Mouse (Mus musculus) thymus, postnatal 10 days (tissue): ENCODE data around the gene Gm49391.
"Not testable (repeated sequence)": the region's sequence is repeated elsewhere in the genome, so short reads cannot be mapped to it uniquely, and the experiment has no call there.

Experiments used
- DNase-seq, 2 experiments: peaks; one replicate each; pipeline ENCODE4 v3.0.0; 2021; ENCODE audit warnings: low spot score in 2 of 2

The Gm49391 gene

DNA sequence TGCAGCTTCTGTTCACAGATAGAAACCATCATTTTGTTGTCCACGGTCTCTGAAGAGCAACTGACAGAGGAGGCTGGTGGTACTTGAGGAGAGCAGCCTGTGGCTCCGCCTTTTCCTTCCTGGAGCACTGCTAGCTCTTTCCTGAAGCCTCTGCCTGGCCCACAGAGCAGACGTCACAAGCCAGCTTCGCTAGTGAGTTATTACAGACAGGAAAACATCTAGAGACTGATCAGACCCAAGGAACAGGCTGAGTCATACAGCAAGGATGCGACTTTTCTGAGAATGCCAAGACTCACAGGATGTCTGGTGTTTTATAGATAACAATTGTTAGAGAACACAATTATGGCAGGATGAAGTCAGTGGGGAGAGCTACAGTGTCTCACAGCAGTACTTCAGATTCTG is at the start of gene Gm49391, which contains the start of gene Ctla2a:
Gene Gm49391, minus strand, starts transcription at position 72 of the 402 bp plus-strand sequence.
Gene Ctla2a, minus strand, starts transcription at position 126 of the 402 bp plus-strand sequence.
- DNase-seq, result no peak

DNA sequence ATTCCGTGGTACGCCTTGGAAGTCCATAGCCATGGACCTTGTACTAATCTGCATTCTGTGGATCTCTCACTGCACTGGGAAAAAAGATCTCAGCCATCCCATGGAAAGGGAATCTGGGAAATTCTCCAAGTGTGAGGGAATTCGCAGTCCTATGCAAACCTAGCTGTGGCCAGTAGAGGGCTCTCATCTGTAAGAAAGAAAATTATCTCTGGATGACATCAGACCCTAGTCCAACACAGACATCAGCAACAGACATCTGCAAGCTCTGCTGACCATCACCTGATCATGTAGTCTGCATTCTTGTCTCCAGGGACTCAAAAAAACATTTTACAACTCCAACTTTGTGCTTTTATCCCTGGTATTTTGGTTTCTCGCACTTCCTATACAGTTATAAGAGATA is 35.9 kb upstream of the Gm49391 start:
- not testable (repeated sequence) for DNase-seq

DNA sequence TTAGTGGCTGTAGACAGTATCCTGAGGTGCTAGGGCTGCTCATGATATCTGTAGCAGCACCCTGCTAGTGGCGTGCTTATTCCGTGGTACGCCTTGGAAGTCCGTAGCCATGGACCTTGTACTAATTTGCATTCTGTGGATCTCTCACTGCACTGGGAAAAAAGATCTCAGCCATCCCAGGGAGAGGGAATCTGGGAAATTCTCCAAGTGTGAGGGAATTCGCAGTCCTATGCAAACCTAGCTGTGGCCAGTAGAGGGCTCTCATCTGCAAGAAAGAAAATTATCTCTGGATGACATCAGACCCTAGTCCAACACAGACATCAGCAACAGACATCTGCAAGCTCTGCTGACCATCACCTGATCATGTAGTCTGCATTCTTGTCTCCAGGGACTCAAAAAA is 27.6 kb upstream of the Gm49391 start:
- DNase-seq, result not testable (repeated sequence)

DNA sequence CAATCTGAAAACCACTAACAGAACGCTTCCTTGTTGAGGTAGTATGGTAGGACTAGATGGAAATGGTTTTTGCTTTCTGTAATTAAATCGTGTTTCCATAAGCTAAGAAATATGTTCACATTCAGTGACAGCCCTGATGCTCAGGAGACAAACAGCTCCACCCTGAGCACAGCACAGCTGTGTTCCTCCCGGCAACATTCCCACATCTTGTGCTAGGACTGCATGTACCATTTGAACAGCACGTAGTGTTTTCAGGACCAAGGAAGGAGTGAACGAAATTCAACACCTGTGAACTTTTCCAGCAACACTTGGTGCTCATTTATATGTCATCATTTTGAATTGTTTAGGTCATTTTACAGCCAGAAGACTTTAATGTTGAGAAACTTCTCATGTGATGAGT is 25.3 kb upstream of the Gm49391 start:
- DNase-seq, result no peak

DNA sequence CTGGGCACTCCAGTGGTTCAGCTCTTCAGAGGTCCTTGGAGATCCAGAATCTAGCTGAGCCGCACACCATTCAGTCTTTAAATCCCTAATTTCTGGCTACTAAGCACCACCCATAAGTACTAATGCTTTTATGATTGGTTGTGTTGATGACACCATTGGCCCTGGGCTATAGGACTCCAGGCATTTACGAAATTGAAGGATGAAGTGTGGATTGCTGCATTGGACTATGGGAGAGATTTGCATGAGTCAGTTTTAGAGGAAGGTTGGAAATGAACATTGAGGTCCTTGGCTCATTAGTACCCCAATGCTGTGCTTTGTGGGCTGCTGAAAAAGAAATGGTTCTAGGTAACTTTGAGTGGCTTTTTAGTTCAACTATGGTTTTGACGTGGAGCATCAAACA is 5.5 kb upstream of the Gm49391 start, which contains the start of gene Tpbpa:
Gene Tpbpa, minus strand, starts transcription at position 101 of the 400 bp plus-strand sequence.
- not testable (repeated sequence) for DNase-seq

DNA sequence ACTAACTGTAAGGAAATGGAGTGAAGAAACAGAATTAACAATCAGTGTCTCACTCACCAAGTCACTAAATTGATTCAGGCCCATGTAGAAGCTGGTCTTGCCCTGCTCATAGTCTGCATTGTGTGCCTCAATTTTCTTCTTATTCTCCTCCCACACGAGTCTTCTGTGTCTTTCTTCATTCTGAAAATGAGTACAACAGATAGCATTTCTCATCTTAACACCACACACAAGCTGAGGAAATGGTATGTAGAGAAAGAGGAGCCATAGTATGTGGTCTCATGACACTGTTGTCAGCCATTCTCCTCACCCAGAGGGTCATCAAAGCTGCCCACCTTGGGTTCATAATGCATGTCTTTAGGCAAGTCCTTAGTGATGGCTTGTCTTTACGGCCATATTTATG is 881 bp downstream of the Gm49391 start, which contains the start of gene Gm49393:
Gene Gm49393, minus strand, starts transcription at position 101 of the 400 bp plus-strand sequence.
- not testable (repeated sequence) for DNase-seq

DNA sequence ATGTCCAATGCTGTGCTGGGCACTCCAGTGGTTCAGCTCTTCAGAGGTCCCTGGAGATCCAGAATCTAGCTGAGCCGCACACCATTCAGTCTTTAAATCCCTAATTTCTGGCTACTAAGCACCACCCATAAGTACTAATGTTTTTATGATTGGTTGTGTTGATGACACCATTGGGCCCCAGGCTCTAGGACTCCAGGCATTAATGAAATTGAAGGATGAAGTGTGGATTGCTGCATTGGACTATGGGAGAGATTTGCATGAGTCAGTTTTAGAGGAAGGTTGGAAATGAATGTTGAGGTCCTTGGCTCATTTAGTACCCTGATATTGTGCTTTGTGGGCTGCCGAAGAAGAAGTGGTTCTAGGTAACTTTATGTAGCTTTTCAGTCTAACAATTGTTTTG is 31.6 kb downstream of the Gm49391 start, which contains the start of gene Tpbpb:
Gene Tpbpb, minus strand, starts transcription at position 101 of the 400 bp plus-strand sequence.
- DNase-seq, result not testable (repeated sequence)

DNA sequence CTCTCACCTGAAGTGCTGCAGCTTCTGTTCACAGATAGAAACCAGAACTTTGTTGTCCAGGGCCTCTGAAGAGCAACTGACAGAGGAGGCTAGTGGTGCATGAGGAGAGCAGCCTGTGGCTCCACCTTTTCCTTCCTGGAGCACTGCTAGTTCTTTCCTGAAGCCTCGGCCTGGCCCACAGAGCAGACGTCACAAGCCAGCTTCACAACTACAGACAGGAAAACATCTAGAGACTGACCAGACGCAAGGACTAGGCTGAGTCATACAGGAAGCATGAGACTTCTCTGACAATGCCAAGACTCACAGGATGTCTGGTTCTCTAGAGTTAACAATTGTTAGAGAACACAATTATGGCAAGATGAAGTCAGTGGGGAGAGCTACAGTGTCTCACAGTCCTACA is 39.0 kb downstream of the Gm49391 start, which contains the start of gene Ctla2b:
Gene Ctla2b, minus strand, starts transcription at position 120 of the 400 bp plus-strand sequence.
- DNase-seq, result no peak

DNA sequence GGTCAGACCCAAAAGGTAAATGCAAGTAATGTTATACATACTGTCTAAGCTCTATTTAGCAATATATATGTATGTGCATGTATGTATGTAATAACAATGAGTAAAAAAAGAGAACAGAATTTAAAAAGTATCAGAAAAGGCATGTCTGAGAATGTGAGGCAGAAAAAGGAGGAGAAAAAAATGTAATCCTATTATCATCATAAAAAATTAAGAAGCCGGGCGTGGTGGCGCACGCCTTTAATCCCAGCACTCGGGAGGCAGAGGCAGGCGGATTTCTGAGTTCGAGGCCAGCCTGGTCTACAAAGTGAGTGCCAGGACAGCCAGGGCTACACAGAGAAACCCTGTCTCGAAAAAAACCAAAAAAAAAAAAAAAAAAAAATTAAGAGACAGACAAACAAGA is 39.6 kb downstream of the Gm49391 start, which contains the start of gene Gm49392:
Gene Gm49392, minus strand, starts transcription at position 101 of the 400 bp plus-strand sequence.
- DNase-seq, result not testable (repeated sequence)

DNA sequence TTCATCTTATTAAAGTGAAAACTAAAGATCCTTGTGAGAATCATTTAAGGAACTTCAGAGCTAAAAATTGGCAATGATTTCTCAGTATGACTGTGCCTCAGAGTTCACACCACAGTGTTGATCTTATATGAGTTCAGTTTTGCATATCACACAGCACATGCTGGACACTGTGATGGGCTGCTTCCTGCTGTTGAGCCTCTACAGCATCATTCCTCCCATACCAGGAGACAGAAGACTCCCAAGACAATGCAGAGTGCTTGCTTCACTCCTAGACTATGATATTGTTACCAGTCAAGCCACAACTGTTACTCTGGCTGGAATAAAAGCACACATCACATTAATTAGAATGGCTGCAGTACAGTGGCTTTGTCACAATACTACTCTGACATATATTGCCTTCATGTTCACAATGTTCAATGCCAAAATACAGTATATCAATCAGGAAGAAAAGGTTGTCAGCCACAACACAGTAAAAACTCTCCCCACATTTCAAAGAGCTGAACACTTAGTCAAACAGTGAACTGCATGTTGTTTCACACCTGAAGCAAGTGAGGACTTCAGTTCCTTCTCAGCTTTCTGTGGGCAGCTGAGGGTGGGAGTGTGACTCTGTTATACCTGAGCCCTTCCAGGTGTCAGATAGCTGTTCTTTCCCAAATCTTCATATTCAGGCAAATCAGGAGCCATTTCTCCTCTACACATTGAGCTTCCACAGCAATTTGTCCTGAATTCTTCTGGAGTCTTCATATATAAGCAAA is 40.8 kb downstream of the Gm49391 start:
- DNase-seq, result no peak

DNA sequence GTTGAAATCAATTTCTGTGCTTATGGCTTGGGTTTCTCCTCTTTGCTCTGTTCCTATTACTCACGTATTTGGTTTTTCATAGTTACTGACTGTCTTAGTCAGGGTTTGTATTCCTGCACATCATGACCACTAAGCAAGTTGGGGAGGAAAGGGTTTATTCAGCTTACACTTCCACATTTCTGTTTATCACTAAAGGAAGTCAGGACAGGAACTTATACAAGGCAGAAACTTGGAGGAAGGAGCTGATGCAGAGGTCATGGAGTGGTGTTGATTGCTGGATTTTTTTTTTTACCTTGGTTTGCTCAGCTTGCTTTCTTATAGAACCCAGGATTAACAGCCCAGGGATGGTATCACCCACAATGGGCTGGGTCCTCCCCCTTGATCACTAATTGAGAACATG is 44.1 kb downstream of the Gm49391 start:
- no peak for DNase-seq

DNA sequence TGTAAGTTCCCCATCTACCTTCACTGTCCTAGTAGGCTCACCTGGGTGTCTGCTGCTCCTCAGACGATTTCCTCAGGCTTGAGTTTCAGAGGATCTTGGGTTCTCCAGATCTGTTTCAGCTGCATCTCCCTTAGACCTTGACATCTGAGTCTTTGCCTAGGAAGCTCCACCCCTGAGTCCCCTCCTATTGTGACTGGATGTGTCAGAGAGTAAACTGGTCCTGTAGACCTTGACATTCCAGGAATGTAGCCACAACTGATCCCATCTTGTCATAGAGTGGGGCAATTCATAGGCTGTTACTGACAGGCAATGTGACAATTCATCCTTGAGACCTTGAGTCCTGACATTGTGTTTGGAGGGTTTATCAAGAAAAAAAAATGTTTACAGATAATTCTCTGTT is 72.1 kb downstream of the Gm49391 start, which contains the start of gene 4930486L24Rik:
Gene 4930486L24Rik, minus strand, starts transcription at position 195 of the 400 bp plus-strand sequence.
- DNase-seq, result peak in 1 of 2 experiments; percentile 1

DNA sequence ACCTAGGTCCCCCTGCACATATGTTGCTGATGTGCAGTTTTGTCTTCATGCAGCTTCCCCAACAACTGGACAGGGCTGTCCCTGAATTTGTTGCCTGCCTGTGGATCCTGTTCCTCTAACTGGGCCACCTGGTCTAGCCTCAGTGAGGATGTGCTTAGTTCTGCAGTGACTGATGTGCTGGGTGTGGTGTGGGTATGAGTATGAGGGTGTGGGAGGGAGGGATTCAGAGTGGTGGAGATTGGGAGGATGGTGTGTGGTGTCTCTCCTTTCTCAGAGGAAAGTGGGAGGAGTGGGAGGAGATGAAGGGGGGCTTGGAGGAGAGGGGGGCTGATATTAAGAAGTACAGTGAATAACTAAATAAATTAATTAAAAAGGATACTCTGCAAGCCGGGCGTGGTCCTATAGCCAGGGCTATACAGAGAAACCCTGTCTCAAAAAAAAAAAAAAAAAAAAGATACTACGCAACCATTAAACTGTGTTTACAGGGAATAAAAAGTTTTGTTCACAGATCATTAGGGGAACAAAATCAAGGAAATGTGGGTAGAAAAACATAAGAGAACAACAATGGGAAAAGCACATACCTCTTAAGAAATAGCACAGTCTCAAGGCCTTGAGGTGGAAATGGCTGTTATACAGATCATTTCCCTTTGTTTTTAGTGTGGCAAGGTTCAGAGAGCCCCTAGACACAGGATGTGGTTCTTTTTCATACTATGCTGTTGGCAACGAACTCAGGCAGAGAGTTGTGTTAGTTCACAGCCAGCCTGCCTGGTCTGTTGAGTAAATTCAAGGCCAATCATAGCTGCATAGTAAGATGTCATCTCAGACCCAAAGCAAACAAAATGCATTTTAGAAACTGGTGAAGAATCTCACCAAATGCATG is 87.9 kb downstream of the Gm49391 start:
- peak; percentile 60 to 63 for DNase-seq
